Comparison of ENCODE assay signal across 14 mouse cellular contexts in the genomic region with DNA sequence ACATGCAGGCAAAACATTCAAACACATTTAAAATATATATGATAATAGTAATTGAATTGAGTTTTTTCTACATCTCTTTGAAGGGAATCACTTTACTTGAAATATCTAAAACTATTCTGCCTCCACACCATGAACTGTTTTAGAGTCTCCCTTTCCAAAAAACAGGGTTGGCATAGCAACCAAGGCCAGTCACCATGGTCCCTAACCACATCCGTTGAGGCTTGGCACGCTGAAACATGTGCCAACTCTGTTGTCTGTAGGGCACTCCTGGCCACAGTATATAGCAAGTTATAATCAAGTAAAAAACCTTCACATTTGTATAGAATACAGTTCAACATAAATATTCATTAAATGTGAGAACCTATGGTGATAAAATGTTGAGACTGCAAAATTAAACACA. TPM values are rescaled to one million over a fixed set of nuclear protein-coding genes. Genes with fewer than 3 reads are reported as not detected.
DNase-seq lines count a peak whose midpoint lies in the region; ATAC-seq lines count a peak whose summit lies in the region.
"Had no signal": no experiment of that assay in that cellular context is flagged by ENCODE, and none has a peak within 500 bp of the region (broad histone marks: within the 10 kb centered on the region; RNA-seq: fewer than 3 reads in every experiment).

No protein-coding gene starts in this region.

- H3K27me3 ChIP-seq in embryonic facial prominence, embryonic 14.5 days (replicated peaks; ENCODE audit: control insufficient read depth, insufficient read depth, low read length): no peaks in the 10 kb centered on the region
- no peaks in the 10 kb centered on the region for H3K27me3 ChIP-seq in embryonic facial prominence, embryonic 10.5 days (replicated peaks; ENCODE audit: low read depth, poor library complexity, severe bottlenecking)
- no peaks in the 10 kb centered on the region for H3K27me3 ChIP-seq in midbrain, embryonic 10.5 days (ENCODE audit: low read depth, poor library complexity, severe bottlenecking)
- H3K27me3 ChIP-seq: CH12.LX; embryonic facial prominence, embryonic 12.5 days had no signal

- no peaks in the 10 kb centered on the region for H3K36me3 ChIP-seq in embryonic facial prominence, embryonic 14.5 days (ENCODE audit: control insufficient read depth, insufficient read depth, low read length)
- H3K36me3 ChIP-seq in embryonic facial prominence, embryonic 10.5 days (replicated peaks): no peaks in the 10 kb centered on the region; the same call in none of the 2 replicates
- no peaks in the 10 kb centered on the region for H3K36me3 ChIP-seq in midbrain, embryonic 10.5 days
- H3K36me3 ChIP-seq: embryonic facial prominence, embryonic 12.5 days had no signal

- peak; percentile 58 for DNase-seq in embryonic facial prominence, embryonic 14.5 days (ENCODE audit: low spot score)
- DNase-seq in embryonic facial prominence, embryonic 10.5 days (ENCODE audit: low spot score): no peak
- DNase-seq in B cell, adult 2 months: peak; percentile 64 to 74
- DNase-seq in spleen, postnatal 36 days (ENCODE audit: low spot score in 2 of 2): peak; percentile 64
- no peak for DNase-seq in gastrocnemius, postnatal 14 days
- DNase-seq in midbrain, embryonic 10.5 days (ENCODE audit: low spot score): no peak
- no peak for DNase-seq in layer of hippocampus, adult 9-10 months (ENCODE audit: low spot score)
- DNase-seq: cerebellum, adult 11 months; heart, postnatal 14 days; kidney, postnatal 25 days; midbrain, embryonic 14.5 days had no signal

- H3K9ac ChIP-seq in embryonic facial prominence, embryonic 14.5 days (ENCODE audit: low read depth, low read length): no peak overlapping the region
- H3K9ac ChIP-seq: embryonic facial prominence, embryonic 12.5 days had no signal

- intact Hi-C loops in gastrocnemius, postnatal 14 days (cut with DNase I; ENCODE audit: low total_unique reads): no loop called here

- H3K9me3 ChIP-seq in embryonic facial prominence, embryonic 14.5 days (ENCODE audit: control insufficient read depth, low read length): no peaks in the 10 kb centered on the region
- H3K9me3 ChIP-seq in embryonic facial prominence, embryonic 10.5 days: no peaks in the 10 kb centered on the region
- no peaks in the 10 kb centered on the region for H3K9me3 ChIP-seq in midbrain, embryonic 10.5 days (replicated peaks)
- H3K9me3 ChIP-seq: embryonic facial prominence, embryonic 12.5 days had no signal

- 71% methylated on average over 2 of the region's 2 CpGs for WGBS in embryonic facial prominence, embryonic 14.5 days
- 91% methylated on average over 2 of the region's 2 CpGs for WGBS in embryonic facial prominence, embryonic 10.5 days
- 89% methylated on average over 2 of the region's 2 CpGs for WGBS in midbrain, embryonic 10.5 days

- no peak overlapping the region for H3K4me3 ChIP-seq in embryonic facial prominence, embryonic 14.5 days (ENCODE audit: low read depth, low read length)
- no peak overlapping the region for H3K4me3 ChIP-seq in embryonic facial prominence, embryonic 10.5 days
- H3K4me3 ChIP-seq in midbrain, embryonic 10.5 days: no peak overlapping the region
- H3K4me3 ChIP-seq: embryonic facial prominence, embryonic 12.5 days had no signal

- H3K4me1 ChIP-seq in embryonic facial prominence, embryonic 14.5 days (ENCODE audit: control insufficient read depth, insufficient read depth, low read length): peaks cover 22% of the 10 kb centered on the region
- peaks cover 23% of the 10 kb centered on the region; the same call in 1 of the 2 replicates for H3K4me1 ChIP-seq in embryonic facial prominence, embryonic 10.5 days
- H3K4me1 ChIP-seq in midbrain, embryonic 10.5 days: peaks cover 20% of the 10 kb centered on the region

- no peak; the same call in 1 of the 2 replicates for ATAC-seq in embryonic facial prominence, embryonic 14.5 days (ENCODE audit: low read depth)
- ATAC-seq in common myeloid progenitor, adult 5-6 weeks (replicated peaks; ENCODE audit: low read depth, poor library complexity, severe bottlenecking): peak; percentile 93

- H3K27ac ChIP-seq in embryonic facial prominence, embryonic 14.5 days (replicated peaks; ENCODE audit: low read depth, low read length): no peak overlapping the region
- no peak overlapping the region for H3K27ac ChIP-seq in embryonic facial prominence, embryonic 10.5 days (replicated peaks)
- H3K27ac ChIP-seq in midbrain, embryonic 10.5 days (replicated peaks): no peak overlapping the region
- H3K27ac ChIP-seq: embryonic facial prominence, embryonic 12.5 days had no signal

- no peak overlapping the region for H3K4me2 ChIP-seq in embryonic facial prominence, embryonic 14.5 days (ENCODE audit: low read depth, low read length)
- H3K4me2 ChIP-seq: embryonic facial prominence, embryonic 12.5 days had no signal

RNA-seq across cellular contexts. Expression of a gene that starts 12.3 kb away (rescaled TPM):
- 9.2 and 10.2 TPM in 2 replicates for polyA plus RNA-seq in embryonic facial prominence, embryonic 14.5 days (2014; fragmentation: Nextera tagmentation; extraction: Ambion mirVana)
- polyA plus RNA-seq in embryonic facial prominence, embryonic 10.5 days (2016; fragmentation: Nextera tagmentation; extraction: Ambion mirVana): 13.1 and 13.8 TPM in 2 replicates
- total RNA-seq in common myeloid progenitor, adult 5-6 weeks (2017): 6.2 TPM in 2 replicates
- total RNA-seq in gastrocnemius, postnatal 14 days (2021): 1 to 10 TPM; 6.5 to 9.3 TPM
- 12.2 and 12.8 TPM in 2 replicates for polyA plus RNA-seq in midbrain, embryonic 10.5 days (2016; fragmentation: Nextera tagmentation; extraction: Ambion mirVana)

Comparison
In these comparisons a context has a peak if more than half of its experiments do, and no peak if none do; other contexts are left out.
1. DNase-seq: peak in embryonic facial prominence, embryonic 14.5 days (single experiment), B cell, adult 2 months (2 of 2) and spleen, postnatal 36 days (2 of 2); none in embryonic facial prominence, embryonic 10.5 days (single experiment), gastrocnemius, postnatal 14 days (single experiment), midbrain, embryonic 10.5 days (single experiment) and layer of hippocampus, adult 9-10 months (single experiment).